Mouse (Mus musculus): ENCODE data around the gene Tfap2a. TPM values are rescaled to one million over a fixed set of nuclear protein-coding genes. Genes with fewer than 3 reads are reported as not detected.

The Tfap2a gene
- total and polyA plus RNA-seq, 3 experiments, result not detected

DNA sequence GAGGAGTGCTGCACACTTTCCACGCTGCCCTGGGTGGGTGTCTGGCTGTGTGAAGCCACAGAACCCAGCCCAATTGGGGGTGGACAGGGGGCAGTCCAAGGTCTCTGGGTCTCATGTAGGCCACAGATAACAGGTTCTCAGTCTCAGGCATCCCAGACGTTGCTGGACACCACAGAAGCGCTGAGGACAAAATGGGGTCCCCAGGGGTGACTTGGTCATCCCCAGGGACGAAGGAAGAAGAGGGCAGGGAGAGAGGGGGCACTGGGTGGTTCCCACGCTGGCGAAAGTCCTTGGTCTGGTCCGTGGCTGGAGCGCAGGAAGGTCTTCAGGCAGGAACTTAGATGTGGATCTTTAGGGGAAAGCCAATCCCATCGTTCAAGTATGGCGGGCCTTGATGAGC is 13.7 kb upstream of the Tfap2a start:
- Histone ChIP-seq H3K9ac (ENCODE audit: control insufficient read depth, low read depth, low read length, poor library complexity, severe bottlenecking) (no peak overlapping the region), H3K79me2 (ENCODE audit: control insufficient read depth, insufficient read depth, low read length, poor library complexity) (no peaks in the 10 kb centered on the region), H3K27ac (ENCODE audit: control insufficient read depth, low read depth, low read length) (no peak overlapping the region), H3K9me3 (replicated peaks; ENCODE audit: insufficient read depth, low read length) (no peaks in the 10 kb centered on the region), H3K4me1 (ENCODE audit: control insufficient read depth in 1 of 2, insufficient read depth in 2 of 2, low read length in 2 of 2) (no peaks in the 10 kb centered on the region), H3K36me3 (ENCODE audit: control insufficient read depth in 1 of 2, insufficient read depth in 2 of 2, low read length in 2 of 2) (no peaks in the 10 kb centered on the region), H3K27me3 (ENCODE audit: control insufficient read depth in 1 of 2, insufficient read depth in 2 of 2, low read length in 2 of 2) (no peaks in the 10 kb centered on the region), H3K4me3 (ENCODE audit: control insufficient read depth in 1 of 2, insufficient read depth in 1 of 2, low read depth in 2 of 2, low read length in 2 of 2) (no peak overlapping the region)
- no peak for TF ChIP-seq UBTF (IDR thresholded peaks at IDR 0.05; ENCODE audit: borderline replicate concordance, insufficient read depth, low read depth, low read length)
- TF ChIP-seq USF2 (IDR thresholded peaks at IDR 0.05; ENCODE audit: borderline replicate concordance in 1 of 2, insufficient read depth in 1 of 2, low read depth in 1 of 2, low read length in 2 of 2), result no peak
- TF ChIP-seq SIN3A (IDR thresholded peaks at IDR 0.05; ENCODE audit: low read length), result no peak
- no peak for TF ChIP-seq TCF12 (IDR thresholded peaks at IDR 0.05; ENCODE audit: low read depth, low read length)
- TF ChIP-seq ZMIZ1 (IDR thresholded peaks at IDR 0.05; ENCODE audit: low read depth, low read length), result no peak
- TF ChIP-seq ELF1 (IDR thresholded peaks at IDR 0.05; ENCODE audit: low read depth, low read length), result no peak
- no peak for TF ChIP-seq MXI1 (IDR thresholded peaks at IDR 0.05; ENCODE audit: low read depth, low read length)
- DNase-seq (ENCODE audit: low read depth, low spot score), result no peak

DNA sequence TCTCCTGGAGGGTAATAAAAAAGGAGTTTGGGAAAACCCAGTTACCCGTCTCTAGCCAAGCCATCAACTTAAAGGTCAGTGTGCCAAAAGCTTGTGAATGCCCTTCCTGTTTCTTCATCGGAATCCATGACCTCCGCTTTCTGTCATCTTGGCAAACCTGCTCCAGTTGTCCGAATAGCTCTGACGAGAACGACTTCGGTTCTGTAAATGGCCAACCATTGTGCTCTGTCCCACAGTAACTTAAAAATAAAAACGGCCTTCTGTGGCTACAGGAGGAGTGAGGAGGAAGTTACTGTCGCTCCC is 11.4 kb upstream of the Tfap2a start:
- Histone ChIP-seq H3K27ac (ENCODE audit: control insufficient read depth, low read depth, low read length) (no peak overlapping the region), H3K79me2 (ENCODE audit: control insufficient read depth, insufficient read depth, low read length, poor library complexity) (no peaks in the 10 kb centered on the region), H3K36me3 (ENCODE audit: control insufficient read depth in 1 of 2, insufficient read depth in 2 of 2, low read length in 2 of 2) (no peaks in the 10 kb centered on the region), H3K9ac (ENCODE audit: control insufficient read depth, low read depth, low read length, poor library complexity, severe bottlenecking) (no peak overlapping the region), H3K4me3 (ENCODE audit: control insufficient read depth in 1 of 2, insufficient read depth in 1 of 2, low read depth in 2 of 2, low read length in 2 of 2) (no peak overlapping the region), H3K27me3 (ENCODE audit: control insufficient read depth in 1 of 2, insufficient read depth in 2 of 2, low read length in 2 of 2) (no peaks in the 10 kb centered on the region), H3K4me1 (ENCODE audit: control insufficient read depth in 1 of 2, insufficient read depth in 2 of 2, low read length in 2 of 2) (no peaks in the 10 kb centered on the region), H3K9me3 (replicated peaks; ENCODE audit: insufficient read depth, low read length) (no peaks in the 10 kb centered on the region)
- TF ChIP-seq SMC3 (IDR thresholded peaks at IDR 0.05; ENCODE audit: low read depth, low read length) (no peak), SIN3A (IDR thresholded peaks at IDR 0.05; ENCODE audit: low read length) (no peak), CHD2 (IDR thresholded peaks at IDR 0.05; ENCODE audit: low read length) (no peak), ZMIZ1 (IDR thresholded peaks at IDR 0.05; ENCODE audit: low read depth, low read length) (no peak), RCOR1 (IDR thresholded peaks at IDR 0.05; ENCODE audit: low read depth, low read length) (no peak), ETS1 (IDR thresholded peaks at IDR 0.05; ENCODE audit: low read depth, low read length) (no peak), GATA1 (IDR thresholded peaks at IDR 0.05; ENCODE audit: low read depth, low read length) (no peak), ZNF384 (IDR thresholded peaks at IDR 0.05; ENCODE audit: low read depth, low read length) (no peak), ELF1 (IDR thresholded peaks at IDR 0.05; ENCODE audit: low read depth, low read length) (no peak), NRF1 (IDR thresholded peaks at IDR 0.05; ENCODE audit: insufficient read depth, low read depth, low read length, poor library complexity, severe bottlenecking) (no peak), ZC3H11A (IDR thresholded peaks at IDR 0.05; ENCODE audit: low read depth, low read length) (no peak), MAZ (IDR thresholded peaks at IDR 0.05; ENCODE audit: low read depth, low read length) (no peak), BHLHE40 (IDR thresholded peaks at IDR 0.05; ENCODE audit: borderline replicate concordance, low read depth, low read length) (no peak), POLR2AphosphoS2 (IDR thresholded peaks at IDR 0.05; ENCODE audit: low read length) (no peak), USF2 (IDR thresholded peaks at IDR 0.05; ENCODE audit: borderline replicate concordance in 1 of 2, insufficient read depth in 1 of 2, low read depth in 1 of 2, low read length in 2 of 2) (no peak), CTCF (IDR thresholded peaks at IDR 0.05 in 2 of 3, conservative IDR thresholded peaks at IDR 0.05 in 1 of 3; ENCODE audit: control insufficient read depth in 1 of 3, insufficient read depth in 1 of 3, low read depth in 2 of 3, low read length in 3 of 3, poor library complexity in 1 of 3, severe bottlenecking in 1 of 3) (no peak), USF1 (IDR thresholded peaks at IDR 0.05; ENCODE audit: low read depth, low read length) (no peak)
- no peak for DNase-seq (ENCODE audit: low read depth, low spot score)
